In genomic region chr15:85858980-85859489, GRCm38 (mm10) we compare ENCODE assay signal across 8 mouse cellular contexts. TPM values are rescaled to one million over a fixed set of nuclear protein-coding genes. Genes with fewer than 3 reads are reported as not detected.
DNase-seq lines count a peak whose midpoint lies in the region; ATAC-seq and TF ChIP-seq lines count a peak whose summit lies in the region.

No protein-coding gene starts in this region.

- no peaks in the 10 kb centered on the region for H3K27me3 ChIP-seq in heart, embryonic 11.5 days (ENCODE audit: control insufficient read depth, insufficient read depth, low read length)
- H3K27me3 ChIP-seq in E14TG2a.4 (ENCODE audit: insufficient read depth, low read length), result peaks cover 6% of the 10 kb centered on the region; the same call in 1 of the 2 replicates
- no peaks in the 10 kb centered on the region for H3K27me3 ChIP-seq in limb, embryonic 12.5 days
- H3K27me3 ChIP-seq in neural tube, embryonic 14.5 days (ENCODE audit: control insufficient read depth, insufficient read depth, low read length), result no peaks in the 10 kb centered on the region

- H3K27ac ChIP-seq in heart, embryonic 11.5 days (ENCODE audit: low read depth, low read length), result peak overlapping the region; percentile 51; the same call in 1 of the 2 replicates
- H3K27ac ChIP-seq in limb, embryonic 12.5 days, result peak overlapping the region; percentile 1; the same call in 1 of the 2 replicates
- H3K27ac ChIP-seq in neural tube, embryonic 14.5 days (ENCODE audit: low read depth, low read length), result peak overlapping the region; percentile 84

- no peak for DNase-seq in heart, postnatal 36 days
- DNase-seq in gastrocnemius, postnatal 25 days, result no peak
- no peak for DNase-seq in urinary bladder, adult 18-20 months (ENCODE audit: low spot score in 2 of 2)

- no peaks in the 10 kb centered on the region for H3K9me3 ChIP-seq in heart, embryonic 11.5 days (replicated peaks; ENCODE audit: control insufficient read depth, low read length)
- H3K9me3 ChIP-seq in E14TG2a.4 (ENCODE audit: low read length), result no peaks in the 10 kb centered on the region
- no peaks in the 10 kb centered on the region for H3K9me3 ChIP-seq in limb, embryonic 12.5 days
- H3K9me3 ChIP-seq in neural tube, embryonic 14.5 days (ENCODE audit: control insufficient read depth, low read length), result no peaks in the 10 kb centered on the region

- intact Hi-C loops in heart, postnatal 36 days (cut with DNase I), result loop anchor here (2.0 kb wide), 1 partner anchor 48 kb away; the partner anchor contains the start of gene Cdpf1

- peaks cover 9% of the 10 kb centered on the region for H3K4me1 ChIP-seq in heart, embryonic 11.5 days (ENCODE audit: control insufficient read depth, insufficient read depth, low read length)
- peaks cover 51% of the 10 kb centered on the region for H3K4me1 ChIP-seq in E14TG2a.4 (replicated peaks; ENCODE audit: low read depth, low read length)
- H3K4me1 ChIP-seq in limb, embryonic 12.5 days (replicated peaks), result peaks cover 19% of the 10 kb centered on the region
- H3K4me1 ChIP-seq in neural tube, embryonic 14.5 days (ENCODE audit: control insufficient read depth, insufficient read depth, low read length), result peaks cover 5% of the 10 kb centered on the region; the same call in 1 of the 2 replicates

- TF ChIP-seq CTCF in E14TG2a.4 (conservative IDR thresholded peaks at IDR 0.05; ENCODE audit: low read length), result no peak

- H3K4me2 ChIP-seq in heart, embryonic 11.5 days, result peak overlapping the region; percentile 90
- H3K4me2 ChIP-seq in limb, embryonic 12.5 days, result peak overlapping the region; percentile 76
- H3K4me2 ChIP-seq in neural tube, embryonic 14.5 days (ENCODE audit: low read depth, low read length), result peak overlapping the region; percentile 90

- peak overlapping the region; percentile 83 for H3K9ac ChIP-seq in heart, embryonic 11.5 days (ENCODE audit: low read depth, low read length)
- H3K9ac ChIP-seq in limb, embryonic 12.5 days (replicated peaks), result peak overlapping the region; percentile 60
- H3K9ac ChIP-seq in neural tube, embryonic 14.5 days (replicated peaks; ENCODE audit: low read depth, low read length), result peak overlapping the region; percentile 81

- 12% methylated on average over 15 of the region's 15 CpGs for WGBS in heart, embryonic 11.5 days (ENCODE audit: insufficient replicate concordance)
- 11% methylated on average over 15 of the region's 15 CpGs for WGBS in limb, embryonic 12.5 days
- WGBS in neural tube, embryonic 14.5 days, result 7% methylated on average over 15 of the region's 15 CpGs

- H3K4me3 ChIP-seq in heart, embryonic 11.5 days (ENCODE audit: low read depth, low read length), result peak overlapping the region; percentile 77
- peak overlapping the region; percentile 97 for H3K4me3 ChIP-seq in E14TG2a.4 (replicated peaks; ENCODE audit: low read length)
- H3K4me3 ChIP-seq in limb, embryonic 12.5 days (replicated peaks), result peak overlapping the region; percentile 78
- H3K4me3 ChIP-seq in neural tube, embryonic 14.5 days (ENCODE audit: low read depth, low read length), result peak overlapping the region; percentile 58

- H3K36me3 ChIP-seq in heart, embryonic 11.5 days (ENCODE audit: control insufficient read depth, insufficient read depth, low read length), result peaks cover 13% of the 10 kb centered on the region; the same call in 1 of the 2 replicates
- peaks cover 39% of the 10 kb centered on the region for H3K36me3 ChIP-seq in E14TG2a.4 (ENCODE audit: insufficient read depth, low read length)
- H3K36me3 ChIP-seq in limb, embryonic 12.5 days, result peaks cover 26% of the 10 kb centered on the region
- H3K36me3 ChIP-seq in neural tube, embryonic 14.5 days (ENCODE audit: control insufficient read depth, insufficient read depth, low read length), result no peaks in the 10 kb centered on the region

- peak; percentile 6; the same call in 1 of the 2 replicates for ATAC-seq in heart, embryonic 11.5 days (replicated peaks; ENCODE audit: insufficient number of reproducible peaks, low FRiP score, low TSS enrichment)
- ATAC-seq in erythroid progenitor cell, adult 5-6 weeks (replicated peaks; ENCODE audit: low FRiP score, poor library complexity, severe bottlenecking), result peak; percentile 43
- ATAC-seq in limb, embryonic 12.5 days (ENCODE audit: insufficient number of reproducible peaks, insufficient read depth, low FRiP score, low TSS enrichment, low read depth), result no peak
- peak; percentile 44; the same call in 1 of the 2 replicates for ATAC-seq in neural tube, embryonic 14.5 days (ENCODE audit: low read depth)

RNA-seq across cellular contexts. Expression of gene Gtse1, which starts 0.5 kb away (rescaled TPM):
- 24.4 and 27.8 TPM in 2 replicates for polyA plus RNA-seq in heart, embryonic 11.5 days (2014; fragmentation: Nextera tagmentation; extraction: Ambion mirVana)
- total RNA-seq in heart, postnatal 36 days (2021), result under 1 TPM; 0.17 to 0.46 TPM
- 53.0 and 55.3 TPM in 2 replicates for total RNA-seq in erythroid progenitor cell, adult 5-6 weeks (2015; ENCODE audit: low replicate concordance)
- total RNA-seq in erythroid progenitor cell, adult 5-6 weeks (2017; ENCODE audit: low replicate concordance), result 71.8 and 75.2 TPM in 2 replicates
- 35.9 and 36.1 TPM in 2 replicates for polyA plus RNA-seq in limb, embryonic 12.5 days (2016; fragmentation: Nextera tagmentation; extraction: Ambion mirVana)
- 2.3 and 2.4 TPM in 2 replicates for polyA plus RNA-seq in neural tube, embryonic 14.5 days (2014; fragmentation: Nextera tagmentation; extraction: Ambion mirVana)
- under 1 TPM in 1 of 2 experiments, not detected in 1; 0.32 TPM for total RNA-seq in gastrocnemius, postnatal 25 days (2021)

RNA-seq across cellular contexts. Expression of gene Trmu, which starts 20.1 kb away (rescaled TPM):
- polyA plus RNA-seq in heart, embryonic 11.5 days (2014; fragmentation: Nextera tagmentation; extraction: Ambion mirVana), result 24.0 and 26.4 TPM in 2 replicates
- 10 to 100 TPM; 17.3 to 21.0 TPM for total RNA-seq in heart, postnatal 36 days (2021)
- total RNA-seq in erythroid progenitor cell, adult 5-6 weeks (2015; ENCODE audit: low replicate concordance), result 4.3 and 10.9 TPM in 2 replicates
- 6.2 and 11.2 TPM in 2 replicates for total RNA-seq in erythroid progenitor cell, adult 5-6 weeks (2017; ENCODE audit: low replicate concordance)
- polyA plus RNA-seq in limb, embryonic 12.5 days (2016; fragmentation: Nextera tagmentation; extraction: Ambion mirVana), result 46.7 and 51.7 TPM in 2 replicates
- 34.2 TPM in 2 replicates for polyA plus RNA-seq in neural tube, embryonic 14.5 days (2014; fragmentation: Nextera tagmentation; extraction: Ambion mirVana)
- 10 to 100 TPM; 10.7 to 13.5 TPM for total RNA-seq in gastrocnemius, postnatal 25 days (2021)

RNA-seq across cellular contexts. Expression of gene Ttc38, which starts 26.9 kb away (rescaled TPM):
- polyA plus RNA-seq in heart, embryonic 11.5 days (2014; fragmentation: Nextera tagmentation; extraction: Ambion mirVana), result 2.7 and 4.0 TPM in 2 replicates
- 10 to 100 TPM; 13.9 to 21.5 TPM for total RNA-seq in heart, postnatal 36 days (2021)
- 0.42 and 1.1 TPM in 2 replicates for total RNA-seq in erythroid progenitor cell, adult 5-6 weeks (2015; ENCODE audit: low replicate concordance)
- total RNA-seq in erythroid progenitor cell, adult 5-6 weeks (2017; ENCODE audit: low replicate concordance), result 2.0 and 5.9 TPM in 2 replicates
- 4.9 and 5.3 TPM in 2 replicates for polyA plus RNA-seq in limb, embryonic 12.5 days (2016; fragmentation: Nextera tagmentation; extraction: Ambion mirVana)
- 3.1 and 3.5 TPM in 2 replicates for polyA plus RNA-seq in neural tube, embryonic 14.5 days (2014; fragmentation: Nextera tagmentation; extraction: Ambion mirVana)
- 1 to 10 TPM; 2.8 to 3.6 TPM for total RNA-seq in gastrocnemius, postnatal 25 days (2021)

RNA-seq across cellular contexts. Expression of gene Pkdrej, which starts 37.5 kb away (rescaled TPM):
- 0.14 TPM in 2 replicates for polyA plus RNA-seq in heart, embryonic 11.5 days (2014; fragmentation: Nextera tagmentation; extraction: Ambion mirVana)
- 1 to 10 TPM; 2.7 to 3.8 TPM for total RNA-seq in heart, postnatal 36 days (2021)
- total RNA-seq in erythroid progenitor cell, adult 5-6 weeks (2015; ENCODE audit: low replicate concordance), result not detected in 2 replicates
- total RNA-seq in erythroid progenitor cell, adult 5-6 weeks (2017; ENCODE audit: low replicate concordance), result not detected in 2 replicates
- polyA plus RNA-seq in limb, embryonic 12.5 days (2016; fragmentation: Nextera tagmentation; extraction: Ambion mirVana), result 0.12 and 0.13 TPM in 2 replicates
- 0.03 and 0.18 TPM in 2 replicates for polyA plus RNA-seq in neural tube, embryonic 14.5 days (2014; fragmentation: Nextera tagmentation; extraction: Ambion mirVana)
- under 1 TPM; 0.11 to 0.28 TPM for total RNA-seq in gastrocnemius, postnatal 25 days (2021)

RNA-seq across cellular contexts. Expression of gene Cdpf1, which starts 47.5 kb away (rescaled TPM):
- 37.1 and 41.5 TPM in 2 replicates for polyA plus RNA-seq in heart, embryonic 11.5 days (2014; fragmentation: Nextera tagmentation; extraction: Ambion mirVana)
- total RNA-seq in heart, postnatal 36 days (2021), result 10 to 100 TPM; 35.6 to 41.4 TPM
- 4.6 TPM in 1 of 2 replicates, not detected in the other for total RNA-seq in erythroid progenitor cell, adult 5-6 weeks (2015; ENCODE audit: low replicate concordance)
- 3.2 and 5.8 TPM in 2 replicates for total RNA-seq in erythroid progenitor cell, adult 5-6 weeks (2017; ENCODE audit: low replicate concordance)
- 22.8 and 24.5 TPM in 2 replicates for polyA plus RNA-seq in limb, embryonic 12.5 days (2016; fragmentation: Nextera tagmentation; extraction: Ambion mirVana)
- 15.4 and 19.2 TPM in 2 replicates for polyA plus RNA-seq in neural tube, embryonic 14.5 days (2014; fragmentation: Nextera tagmentation; extraction: Ambion mirVana)
- 10 to 100 TPM; 34.0 to 43.9 TPM for total RNA-seq in gastrocnemius, postnatal 25 days (2021)

Comparison
In these comparisons a context has a peak if more than half of its experiments do, and no peak if none do; other contexts are left out.
1. H3K27ac ChIP-seq: peak in every context shown above with its lines; median percentile 84 in neural tube, embryonic 14.5 days; 51 in heart, embryonic 11.5 days; 1 in limb, embryonic 12.5 days.
2. RNA of gene Gtse1, which starts 0.5 kb away (total RNA-seq): 53.0 to 75.2 TPM in erythroid progenitor cell, adult 5-6 weeks; 0.17 to 0.46 TPM in heart, postnatal 36 days and 0.32 TPM in gastrocnemius, postnatal 25 days; every median in the first group is over 10 times any median in the second.
3. Peak in every context shown above with its lines, with median percentiles within 50 percentile points of each other: H3K4me2 ChIP-seq, H3K4me3 ChIP-seq and H3K9ac ChIP-seq.